Mouse (Mus musculus): Measurements from ENCODE around the gene Nfkbie. TPM values are rescaled to one million over a fixed set of nuclear protein-coding genes. Genes with fewer than 3 reads are reported as not detected.

Gene Nfkbie
- polyA plus RNA-seq, 1 experiment: 2.1 TPM

GRCm38 (mm10) chr17:45574129-45574761, 18.7 kb downstream of the Nfkbie start:
- TF ChIP-seq CTCF (IDR thresholded peaks at IDR 0.05; ENCODE audit: extremely low read depth, insufficient read depth, low read length) (no peak), POLR2A (IDR thresholded peaks at IDR 0.05; ENCODE audit: extremely low read depth, insufficient read depth, low read length) (peak; percentile 66)
- Histone ChIP-seq H3K27ac (ENCODE audit: insufficient read depth, low read length) (peak overlapping the region; percentile 97), H3K4me3 (ENCODE audit: insufficient read depth, low read length) (peak overlapping the region; percentile 48), H3K4me1 (ENCODE audit: control insufficient read depth, insufficient read depth, low read length) (peaks cover 4% of the 10 kb centered on the region; the same call in 1 of the 2 replicates)

GRCm38 (mm10) chr17:45575123-45575897, 19.8 kb downstream of the Nfkbie start:
- Histone ChIP-seq H3K4me3 (ENCODE audit: insufficient read depth, low read length) (no peak overlapping the region), H3K4me1 (ENCODE audit: control insufficient read depth, insufficient read depth, low read length) (peaks cover 2% of the 10 kb centered on the region; the same call in 1 of the 2 replicates), H3K27ac (ENCODE audit: insufficient read depth, low read length) (no peak overlapping the region)
- TF ChIP-seq POLR2A (IDR thresholded peaks at IDR 0.05; ENCODE audit: extremely low read depth, insufficient read depth, low read length) (no peak), CTCF (IDR thresholded peaks at IDR 0.05; ENCODE audit: extremely low read depth, insufficient read depth, low read length) (no peak)

DNA sequence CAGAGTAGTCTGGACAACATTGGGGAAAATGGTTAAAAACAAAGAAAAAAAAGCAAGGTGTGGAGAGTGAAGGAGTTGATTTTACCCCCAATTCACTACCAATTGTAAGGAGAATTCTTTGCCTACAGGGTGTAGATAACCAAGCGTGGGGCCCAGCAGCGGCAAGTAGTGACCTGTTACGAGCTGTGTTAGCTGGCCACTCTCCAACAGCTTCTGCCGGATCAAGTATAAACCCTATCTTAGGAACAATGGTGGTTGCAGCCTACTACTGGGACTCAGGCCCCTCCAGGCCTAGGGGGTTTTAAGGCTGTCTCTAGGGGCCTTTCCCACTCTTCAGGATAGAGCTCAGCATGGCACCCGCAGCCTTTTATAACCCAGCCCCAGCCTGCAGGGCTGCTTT, 22.7 kb downstream of the Nfkbie start:
- TF ChIP-seq POLR2A (IDR thresholded peaks at IDR 0.05; ENCODE audit: extremely low read depth, insufficient read depth, low read length) (no peak), CTCF (IDR thresholded peaks at IDR 0.05; ENCODE audit: extremely low read depth, insufficient read depth, low read length) (no peak)
- no peak overlapping the region for H3K27ac ChIP-seq (ENCODE audit: insufficient read depth, low read length)
- H3K4me1 ChIP-seq (ENCODE audit: control insufficient read depth, insufficient read depth, low read length): no peaks in the 10 kb centered on the region; the same call in 1 of the 2 replicates
- H3K4me3 ChIP-seq (ENCODE audit: insufficient read depth, low read length): no peak overlapping the region

GRCm38 (mm10) chr17:45578843-45579242, 23.3 kb downstream of the Nfkbie start:
- H3K4me3 ChIP-seq (ENCODE audit: insufficient read depth, low read length): no peak overlapping the region
- TF ChIP-seq CTCF (IDR thresholded peaks at IDR 0.05; ENCODE audit: extremely low read depth, insufficient read depth, low read length) (no peak; the same call in 1 of the 2 replicates), POLR2A (IDR thresholded peaks at IDR 0.05; ENCODE audit: extremely low read depth, insufficient read depth, low read length) (no peak)
- H3K4me1 ChIP-seq (ENCODE audit: control insufficient read depth, insufficient read depth, low read length): no peaks in the 10 kb centered on the region; the same call in 1 of the 2 replicates
- no peak overlapping the region for H3K27ac ChIP-seq (ENCODE audit: insufficient read depth, low read length)

DNA sequence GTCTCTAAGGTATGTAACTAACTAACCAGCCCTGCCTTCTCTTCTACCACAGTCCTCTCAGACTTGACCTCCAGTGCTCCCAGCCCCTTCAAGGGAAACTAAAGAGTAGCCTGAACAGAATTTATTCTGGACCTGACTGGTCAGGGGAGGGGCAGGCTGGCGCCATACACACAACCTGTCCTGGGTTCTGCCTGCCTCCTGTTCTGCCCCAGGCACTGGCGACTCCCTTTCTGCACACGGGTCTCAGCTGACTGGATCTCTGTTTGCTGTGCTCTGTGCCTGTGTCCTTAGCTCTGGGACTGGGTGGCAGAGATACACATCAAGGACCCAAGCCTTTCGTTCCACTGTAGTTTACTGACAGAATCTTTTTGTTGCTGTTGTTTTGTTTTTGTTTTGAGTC, 24.1 kb downstream of the Nfkbie start:
- no peak for TF ChIP-seq CTCF (IDR thresholded peaks at IDR 0.05; ENCODE audit: extremely low read depth, insufficient read depth, low read length)
- no peak for TF ChIP-seq POLR2A (IDR thresholded peaks at IDR 0.05; ENCODE audit: extremely low read depth, insufficient read depth, low read length)
- Histone ChIP-seq H3K4me1 (ENCODE audit: control insufficient read depth, insufficient read depth, low read length) (no peaks in the 10 kb centered on the region; the same call in 1 of the 2 replicates), H3K4me3 (ENCODE audit: insufficient read depth, low read length) (no peak overlapping the region), H3K27ac (ENCODE audit: insufficient read depth, low read length) (no peak overlapping the region)

DNA sequence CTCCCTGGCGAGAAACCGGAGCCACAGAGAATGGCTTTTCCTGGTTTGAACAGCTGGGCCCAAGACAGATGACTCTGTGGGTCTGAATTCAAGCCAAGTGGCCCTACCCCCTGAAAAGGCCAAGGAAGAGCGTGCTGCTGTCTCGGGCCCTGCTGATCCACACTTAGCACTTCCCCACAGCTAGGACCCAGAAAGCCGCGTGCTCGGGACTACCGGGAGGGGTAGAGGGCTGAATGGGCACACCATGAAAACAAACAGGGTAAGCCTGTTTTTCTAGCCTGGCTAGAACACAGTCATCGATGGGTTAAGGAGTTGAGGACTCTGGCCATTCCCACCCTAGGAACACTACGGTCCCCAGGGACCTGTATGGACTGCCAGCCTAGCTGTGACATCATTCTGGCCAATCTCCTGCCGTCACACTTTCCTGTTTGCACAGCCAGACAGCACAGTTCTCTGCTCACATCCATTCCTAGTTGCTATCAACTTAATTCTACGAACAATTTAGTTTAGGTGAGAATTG, 25.5 kb downstream of the Nfkbie start:
- TF ChIP-seq POLR2A (IDR thresholded peaks at IDR 0.05; ENCODE audit: extremely low read depth, insufficient read depth, low read length) (no peak), CTCF (IDR thresholded peaks at IDR 0.05; ENCODE audit: extremely low read depth, insufficient read depth, low read length) (no peak)
- Histone ChIP-seq H3K27ac (ENCODE audit: insufficient read depth, low read length) (no peak overlapping the region), H3K4me1 (ENCODE audit: control insufficient read depth, insufficient read depth, low read length) (peaks cover 4% of the 10 kb centered on the region; the same call in 1 of the 2 replicates), H3K4me3 (ENCODE audit: insufficient read depth, low read length) (no peak overlapping the region)

DNA sequence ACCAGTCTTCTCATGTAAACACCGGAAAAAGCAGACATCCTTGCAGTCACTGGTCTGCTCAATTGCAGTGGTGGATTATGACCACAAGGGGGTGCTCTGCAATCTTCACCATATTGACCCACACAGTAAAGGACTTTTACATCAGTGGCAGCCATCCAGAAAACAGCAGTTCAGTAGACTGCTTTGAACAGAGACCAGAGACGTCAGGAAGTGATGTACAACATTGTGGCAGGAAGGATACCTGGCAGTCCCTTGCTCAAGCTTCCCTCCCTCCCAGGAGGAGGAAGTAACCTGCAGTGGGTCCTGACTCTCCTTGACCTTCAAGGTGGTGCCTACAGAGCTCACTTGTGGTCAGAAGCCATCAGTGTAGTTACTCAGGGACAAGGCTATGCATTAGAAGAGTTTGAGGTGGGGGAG, 26.1 kb downstream of the Nfkbie start:
- no peak overlapping the region for H3K27ac ChIP-seq (ENCODE audit: insufficient read depth, low read length)
- peaks cover 4% of the 10 kb centered on the region; the same call in 1 of the 2 replicates for H3K4me1 ChIP-seq (ENCODE audit: control insufficient read depth, insufficient read depth, low read length)
- H3K4me3 ChIP-seq (ENCODE audit: insufficient read depth, low read length): no peak overlapping the region
- no peak for TF ChIP-seq POLR2A (IDR thresholded peaks at IDR 0.05; ENCODE audit: extremely low read depth, insufficient read depth, low read length)
- TF ChIP-seq CTCF (IDR thresholded peaks at IDR 0.05; ENCODE audit: extremely low read depth, insufficient read depth, low read length): peak; percentile 77

- H3K4me1 ChIP-seq (ENCODE audit: control insufficient read depth, insufficient read depth, low read length): peaks cover 4% of the 10 kb centered on the region; the same call in 1 of the 2 replicates
- H3K27ac ChIP-seq (ENCODE audit: insufficient read depth, low read length): no peak overlapping the region
- TF ChIP-seq CTCF (IDR thresholded peaks at IDR 0.05; ENCODE audit: extremely low read depth, insufficient read depth, low read length): no peak
- TF ChIP-seq POLR2A (IDR thresholded peaks at IDR 0.05; ENCODE audit: extremely low read depth, insufficient read depth, low read length): no peak
- H3K4me3 ChIP-seq (ENCODE audit: insufficient read depth, low read length): no peak overlapping the region
Observed at GRCm38 (mm10) chr17:45582188-45582587, 26.7 kb downstream of the Nfkbie start.

DNA sequence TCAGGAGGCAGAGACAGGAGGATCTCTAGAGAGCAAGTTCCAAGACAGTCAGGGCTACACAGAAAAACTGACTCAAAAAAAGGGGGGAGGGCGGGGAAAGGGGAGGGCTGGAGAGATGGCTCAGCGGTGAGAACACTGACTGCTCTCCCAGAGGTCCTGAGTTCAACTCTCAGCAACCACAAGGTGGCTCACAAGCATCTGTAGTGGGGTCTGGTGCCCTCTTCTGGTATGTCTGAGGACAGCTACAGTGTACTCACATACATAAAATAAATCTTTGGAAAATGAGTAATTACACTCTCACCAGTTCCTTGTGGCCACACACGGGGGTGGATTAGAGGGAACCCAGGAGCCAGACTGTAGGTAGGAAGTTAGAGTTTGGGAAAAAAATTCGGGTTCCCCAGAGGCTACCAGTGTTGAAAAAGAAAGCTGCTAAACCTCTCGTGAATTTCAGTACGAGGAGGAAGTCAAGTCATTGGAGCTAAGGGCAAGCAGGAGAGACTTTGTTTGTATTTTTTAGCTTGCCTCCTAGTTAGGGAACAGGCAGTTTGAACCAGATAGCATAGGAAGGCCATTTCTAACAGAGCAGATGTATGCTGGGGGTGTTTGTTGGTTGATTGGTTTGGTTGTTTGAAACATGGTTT, 27.3 kb downstream of the Nfkbie start:
- no peak overlapping the region for H3K27ac ChIP-seq (ENCODE audit: insufficient read depth, low read length)
- no peak overlapping the region for H3K4me3 ChIP-seq (ENCODE audit: insufficient read depth, low read length)
- H3K4me1 ChIP-seq (ENCODE audit: control insufficient read depth, insufficient read depth, low read length): peaks cover 4% of the 10 kb centered on the region; the same call in 1 of the 2 replicates
- TF ChIP-seq POLR2A (IDR thresholded peaks at IDR 0.05; ENCODE audit: extremely low read depth, insufficient read depth, low read length): no peak
- TF ChIP-seq CTCF (IDR thresholded peaks at IDR 0.05; ENCODE audit: extremely low read depth, insufficient read depth, low read length): peak; percentile 49

All from cortical plate, adult 2 months (tissue).